Mouse (Mus musculus) kidney, postnatal 0 days (tissue): ENCODE results near the gene Gucd1. TPM values are rescaled to one million over a fixed set of nuclear protein-coding genes. Genes with fewer than 3 reads are reported as not detected.

Experiments
- ATAC-seq: fragments of 200-750 bp; cut with Nextera tagmentation; replicated peaks from 2 replicates; pipeline ENCODE4 v1.8.0; 2017; ENCODE audit warnings: low read depth, moderate number of reproducible peaks, moderate TSS enrichment, moderate library complexity; ENCODE audit not compliant: low FRiP score
- DNase-seq: peaks from one replicate; pipeline ENCODE4 v3.0.0-alpha.2; 2016; ENCODE audit warnings: low spot score
- H3K27ac ChIP-seq: fragments of 300-500 bp; sonication (generic); 2 replicates; pipeline ENCODE4 v1.5.1; 2014; ENCODE audit warnings: mild to moderate bottlenecking
- H3K27me3 ChIP-seq: fragments of 300-500 bp; sonication (generic); 2 replicates; pipeline ENCODE4 v1.6.1; 2014; ENCODE audit warnings: low read length, mixed read lengths; ENCODE audit not compliant: insufficient read depth
- H3K36me3 ChIP-seq: fragments of 300-500 bp; sonication (generic); 2 replicates; pipeline ENCODE4 v1.6.1; 2014; ENCODE audit warnings: low read length, mixed read lengths; ENCODE audit not compliant: insufficient read depth
- H3K4me1 ChIP-seq: fragments of 300-500 bp; sonication (generic); replicated peaks from 2 replicates; pipeline ENCODE4 v1.6.1; 2014; ENCODE audit warnings: antibody characterized with exemption, low read length, mixed read lengths; ENCODE audit not compliant: insufficient read depth
- H3K4me2 ChIP-seq: fragments of 300-500 bp; sonication (generic); 2 replicates; pipeline ENCODE4 v1.6.1; 2014; ENCODE audit warnings: mild to moderate bottlenecking, low read length, moderate library complexity, mixed read lengths
- H3K4me3 ChIP-seq: fragments of 300-500 bp; sonication (generic); replicated peaks from 2 replicates; pipeline ENCODE4 v1.5.1; 2014; ENCODE audit warnings: low read depth, low read length
- H3K9ac ChIP-seq: fragments of 300-500 bp; sonication (generic); 2 replicates; pipeline ENCODE4 v1.6.1; 2014; ENCODE audit warnings: low read depth, low read length
- H3K9me3 ChIP-seq: fragments of 300-500 bp; sonication (generic); replicated peaks from 2 replicates; pipeline ENCODE4 v1.6.1; 2016; ENCODE audit warnings: low read length, inconsistent platforms, mixed read lengths
- CTCF ChIP-seq: IDR thresholded peaks from 2 replicates; pipeline ENCODE4 v1.5.1; 2016; ENCODE audit warnings: antibody characterized with exemption, low read depth, mild to moderate bottlenecking, moderate library complexity
- WGBS: fragments of 180-500 bp; shearing (Covaris S2); extraction: QIAGEN DNeasy Blood & Tissue Kit; methylation state at CpG from one replicate; pipeline ENCODE4 v1.1.7; 2014; 5-methylcytosine and 5-hydroxymethylcytosine counted together
- polyA plus RNA-seq: library from polyadenylated mRNA; unstranded; fragments of >200 nt; fragmentation: Nextera tagmentation; extraction: Ambion mirVana; gene quantifications from 2 replicates; pipeline ENCODE4 v1.2.1, GENCODE M21; 2015

Gucd1 gene
- polyA plus RNA-seq, 1 experiment from 2014 or later, result 51.9 TPM

GRCm38 (mm10) chr10:75304049-75304405, 213.7 kb downstream of the Gucd1 start:
- Histone ChIP-seq H3K36me3 (peaks cover 30% of the 10 kb centered on the region), H3K4me2 (no peak overlapping the region), H3K9ac (no peak overlapping the region; the same call in 1 of the 2 replicates), H3K27ac (peak overlapping the region; percentile 19), H3K9me3 (no peaks in the 10 kb centered on the region), H3K4me3 (no peak overlapping the region), H3K4me1 (peaks cover 12% of the 10 kb centered on the region; the same call in 1 of the 2 replicates), H3K27me3 (no peaks in the 10 kb centered on the region)
- no peak for TF ChIP-seq CTCF
- DNase-seq, result no peak
- 0 out of 2 replicates have a peak, but pooled peaks have one; percentile 29 for ATAC-seq
- 53% methylated on average over 5 of the region's 5 CpGs for WGBS

- Histone ChIP-seq H3K9me3 (no peaks in the 10 kb centered on the region), H3K36me3 (peaks cover 25% of the 10 kb centered on the region)
- WGBS, result 58% methylated on average over 8 of the region's 8 CpGs
Observed at GRCm38 (mm10) chr10:75303324-75304048, 214.3 kb downstream of the Gucd1 start.

GRCm38 (mm10) chr10:75302536-75302935, 215.2 kb downstream of the Gucd1 start:
- Histone ChIP-seq H3K27me3 (no peaks in the 10 kb centered on the region), H3K4me1 (peaks cover 12% of the 10 kb centered on the region; the same call in 1 of the 2 replicates), H3K9me3 (no peaks in the 10 kb centered on the region), H3K27ac (no peak overlapping the region), H3K9ac (no peak overlapping the region), H3K4me2 (no peak overlapping the region), H3K4me3 (no peak overlapping the region), H3K36me3 (peaks cover 16% of the 10 kb centered on the region)
- 75% methylated on average over 4 of the region's 4 CpGs for WGBS
- ATAC-seq (no peak), DNase-seq (no peak)
- no peak for TF ChIP-seq CTCF

More at GRCm38 (mm10) chr10:75303324-75304048, 214.3 kb downstream of the Gucd1 start:
- Histone ChIP-seq H3K4me3 (no peak overlapping the region), H3K27ac (peak overlapping the region; percentile 19), H3K4me1 (peaks cover 12% of the 10 kb centered on the region; the same call in 1 of the 2 replicates), H3K27me3 (no peaks in the 10 kb centered on the region), H3K9ac (no peak overlapping the region), H3K4me2 (no peak overlapping the region)
- ATAC-seq (peak; percentile 27), DNase-seq (no peak)
- no peak for TF ChIP-seq CTCF

- ATAC-seq, result no peak
- Histone ChIP-seq H3K4me2 (no peak overlapping the region), H3K27ac (no peak overlapping the region), H3K9me3 (no peaks in the 10 kb centered on the region), H3K4me1 (peaks cover 12% of the 10 kb centered on the region; the same call in 1 of the 2 replicates), H3K27me3 (no peaks in the 10 kb centered on the region), H3K9ac (no peak overlapping the region), H3K4me3 (no peak overlapping the region), H3K36me3 (peaks cover 10% of the 10 kb centered on the region)
- no peak for DNase-seq
- 92% methylated on average over 4 of the region's 4 CpGs for WGBS
- no peak for TF ChIP-seq CTCF
Observed at GRCm38 (mm10) chr10:75301937-75302336, 215.8 kb downstream of the Gucd1 start.

GRCm38 (mm10) chr10:75301195-75301806, 216.5 kb downstream of the Gucd1 start:
- no peak overlapping the region for H3K4me3 ChIP-seq
- 90% methylated on average over 12 of the region's 12 CpGs for WGBS
- H3K36me3 ChIP-seq, result peaks cover 8% of the 10 kb centered on the region
- H3K4me1 ChIP-seq, result peaks cover 12% of the 10 kb centered on the region; the same call in 1 of the 2 replicates
- no peak overlapping the region for H3K27ac ChIP-seq
- ATAC-seq, result no peak
- no peak for TF ChIP-seq CTCF
- no peak for DNase-seq
- no peaks in the 10 kb centered on the region for H3K9me3 ChIP-seq
- no peak overlapping the region for H3K4me2 ChIP-seq
- H3K9ac ChIP-seq, result no peak overlapping the region
- no peaks in the 10 kb centered on the region for H3K27me3 ChIP-seq

Other genes with a start within 250 kb of the Gucd1 start
- gene Adora2a, start 201.1 kb downstream of the Gucd1 start, polyA plus RNA-seq, result 5.2 and 6.3 TPM in 2 replicates
- gene Upb1, start 116.9 kb downstream of the Gucd1 start, polyA plus RNA-seq, result 11.9 and 13.1 TPM in 2 replicates
- 113 and 125 TPM in 2 replicates for gene Snrpd3, start 421 bp downstream of the Gucd1 start, polyA plus RNA-seq
- gene Lrrc75b, start 42.4 kb upstream of the Gucd1 start, polyA plus RNA-seq, result 2.6 and 2.7 TPM in 2 replicates
- 317 and 388 TPM in 2 replicates for gene Ggt1, start 43.6 kb upstream of the Gucd1 start, polyA plus RNA-seq
- gene Ggt5, start 71.4 kb upstream of the Gucd1 start, polyA plus RNA-seq, result 4.2 and 5.1 TPM in 2 replicates
- gene Susd2, start 126.0 kb upstream of the Gucd1 start, polyA plus RNA-seq, result 33.7 and 38.7 TPM in 2 replicates
- gene Cabin1, start 246.4 kb upstream of the Gucd1 start, polyA plus RNA-seq, result 20.5 and 24.0 TPM in 2 replicates